Mouse (Mus musculus): ENCODE measurements at regions not wholly inside any gene's neighbourhood (a gene's known extent, or its start where the extent isn't known, plus 50 kb on each side); places are given as distances from the start of the nearest gene placed in this dataset.

- TF ChIP-seq POLR2A (IDR thresholded peaks at IDR 0.05; ENCODE audit: extremely low read depth, insufficient read depth, low read length) (no peak), CTCF (IDR thresholded peaks at IDR 0.05; ENCODE audit: low read depth, low read length) (no peak)
Observed at GRCm38 (mm10) chr4:31831469-31831868, 132.4 kb upstream of the Map3k7 start.
